Mouse (Mus musculus): ENCODE data around the gene Lrrc75b. TPM values are rescaled to one million over a fixed set of nuclear protein-coding genes. Genes with fewer than 3 reads are reported as not detected.

The Lrrc75b gene
- polyA plus RNA-seq, 1 experiment, result 1.9 TPM

DNA sequence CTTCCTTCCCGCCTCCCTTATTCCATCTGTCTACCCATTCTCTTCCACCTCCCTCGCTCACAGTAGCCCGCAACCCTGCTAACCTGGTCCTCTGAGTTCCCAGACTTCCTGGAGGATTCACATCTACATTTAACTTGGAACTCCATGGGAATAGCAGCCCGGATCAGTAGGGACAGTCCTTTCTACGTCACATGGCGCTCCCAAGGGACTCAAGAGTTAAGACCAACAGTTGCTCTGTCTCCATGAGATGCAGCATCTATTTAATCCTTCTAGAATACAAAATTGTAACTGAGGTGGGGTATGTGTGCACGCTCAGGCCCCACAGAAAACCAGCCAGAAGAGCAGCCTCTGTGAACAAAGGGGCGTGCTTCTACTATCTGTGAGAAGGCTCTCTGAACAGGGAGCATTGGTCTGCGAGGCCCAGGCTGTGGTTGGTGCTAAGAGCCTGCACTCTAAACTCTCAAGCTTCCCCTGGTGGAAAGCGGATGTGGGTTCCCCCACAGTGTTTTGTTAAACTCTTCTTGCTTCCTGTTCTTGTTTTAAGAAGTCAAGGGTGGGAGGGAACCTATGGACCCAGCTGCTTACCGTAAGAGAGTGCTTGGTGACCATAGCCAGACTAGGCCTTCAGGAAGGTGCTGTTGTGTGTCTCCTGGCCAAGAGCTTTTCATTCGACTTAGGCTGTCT lies 31.2 kb upstream of the Lrrc75b start:
- Histone ChIP-seq H3K27ac (ENCODE audit: insufficient read depth, low read depth, low read length) (peak overlapping the region; percentile 95), H3K4me1 (ENCODE audit: control insufficient read depth, insufficient read depth, insufficient read length, low read length) (peaks cover 18% of the 10 kb centered on the region), H3K27me3 (ENCODE audit: control insufficient read depth, insufficient read depth, low read length) (no peaks in the 10 kb centered on the region), H3K4me3 (ENCODE audit: low read depth, low read length) (peak overlapping the region; percentile 47), H3K36me3 (ENCODE audit: control insufficient read depth, insufficient read depth, low read length) (peaks cover 2% of the 10 kb centered on the region)
- 67% methylated on average over 12 of the region's 12 CpGs for WGBS
- TF ChIP-seq POLR2A (IDR thresholded peaks at IDR 0.05; ENCODE audit: low read depth, low read length) (0 out of 2 replicates have a peak, but pooled peaks have one; percentile 38), CTCF (IDR thresholded peaks at IDR 0.05; ENCODE audit: extremely low read depth, insufficient read length, insufficient replicate concordance, low read depth, low read length) (0 out of 2 replicates have a peak, but pooled peaks have one; percentile 11)

DNA sequence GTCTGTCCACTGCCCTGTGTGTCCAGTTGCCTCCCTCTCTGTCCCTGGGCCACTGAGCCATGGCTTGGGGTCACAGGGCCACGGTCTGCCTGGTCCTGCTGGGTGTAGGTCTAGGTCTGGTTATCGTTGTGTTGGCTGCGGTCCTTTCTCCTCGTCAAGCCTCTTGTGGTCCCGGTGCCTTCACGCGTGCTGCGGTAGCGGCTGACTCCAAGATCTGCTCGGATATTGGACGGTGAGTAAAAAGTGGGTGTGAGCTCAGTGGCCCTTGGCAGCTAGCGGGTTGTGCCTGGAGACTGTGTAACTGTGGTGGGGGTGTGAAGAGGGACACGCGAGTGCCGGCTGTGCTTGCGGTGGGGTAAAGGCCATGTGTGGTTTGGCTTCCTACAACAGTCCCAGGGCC lies 29.5 kb upstream of the Lrrc75b start:
- H3K27me3 ChIP-seq (ENCODE audit: control insufficient read depth, insufficient read depth, low read length), result no peaks in the 10 kb centered on the region
- H3K36me3 ChIP-seq (ENCODE audit: control insufficient read depth, insufficient read depth, low read length), result peaks cover 13% of the 10 kb centered on the region
- H3K4me3 ChIP-seq (ENCODE audit: low read depth, low read length), result peak overlapping the region; percentile 66
- H3K27ac ChIP-seq (ENCODE audit: insufficient read depth, low read depth, low read length), result peak overlapping the region; percentile 95
- WGBS, result 55% methylated on average over 16 of the region's 16 CpGs
- no peak for TF ChIP-seq POLR2A (IDR thresholded peaks at IDR 0.05; ENCODE audit: low read depth, low read length)
- TF ChIP-seq CTCF (IDR thresholded peaks at IDR 0.05; ENCODE audit: extremely low read depth, insufficient read length, insufficient replicate concordance, low read depth, low read length), result no peak
- peaks cover 17% of the 10 kb centered on the region for H3K4me1 ChIP-seq (ENCODE audit: control insufficient read depth, insufficient read depth, insufficient read length, low read length)

- H3K4me3 ChIP-seq (ENCODE audit: low read depth, low read length), result peak within 1 kb of the TSS; percentile 66
- WGBS, result 35% methylated on average over 5 of the region's 5 CpGs
- H3K27me3 ChIP-seq (ENCODE audit: control insufficient read depth, insufficient read depth, low read length), result no peaks in the 10 kb centered on the region
- peaks cover 17% of the 10 kb centered on the region for H3K4me1 ChIP-seq (ENCODE audit: control insufficient read depth, insufficient read depth, insufficient read length, low read length)
- H3K36me3 ChIP-seq (ENCODE audit: control insufficient read depth, insufficient read depth, low read length), result peaks cover 14% of the 10 kb centered on the region
- TF ChIP-seq POLR2A (IDR thresholded peaks at IDR 0.05; ENCODE audit: low read depth, low read length) (peak; percentile 8; the same call in 1 of the 2 replicates), CTCF (IDR thresholded peaks at IDR 0.05; ENCODE audit: extremely low read depth, insufficient read length, insufficient replicate concordance, low read depth, low read length) (no peak)
- H3K27ac ChIP-seq (ENCODE audit: insufficient read depth, low read depth, low read length), result peak within 1 kb of the TSS; percentile 95
Observed at GRCm38 (mm10) chr10:75589129-75589528, 29.0 kb upstream of the Lrrc75b start, which contains the start of gene Ggt5. TSS of gene Ggt5 (plus strand) at chr10:75589340.

DNA sequence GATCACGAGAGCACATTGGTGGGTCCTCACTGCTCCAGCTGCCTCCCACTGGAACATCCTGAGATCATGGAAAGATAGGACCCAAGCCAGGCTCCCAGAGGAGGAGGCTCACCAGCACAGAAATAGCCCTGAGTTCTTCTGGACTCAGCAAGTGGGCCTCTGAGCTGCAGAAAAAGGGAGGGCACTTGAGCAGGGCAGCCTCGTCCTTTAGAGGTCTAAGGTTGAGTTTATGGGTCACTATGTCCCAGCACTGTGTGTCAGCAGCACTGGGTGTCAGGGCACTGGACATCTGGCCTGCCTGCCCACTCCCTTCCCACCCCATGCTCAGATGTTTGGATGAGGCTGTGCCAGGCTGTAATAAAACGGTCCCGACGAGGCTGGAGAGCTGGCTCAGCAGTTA lies 28.2 kb upstream of the Lrrc75b start:
- Histone ChIP-seq H3K4me1 (ENCODE audit: control insufficient read depth, insufficient read depth, insufficient read length, low read length) (peaks cover 17% of the 10 kb centered on the region), H3K27me3 (ENCODE audit: control insufficient read depth, insufficient read depth, low read length) (no peaks in the 10 kb centered on the region), H3K36me3 (ENCODE audit: control insufficient read depth, insufficient read depth, low read length) (peaks cover 20% of the 10 kb centered on the region), H3K4me3 (ENCODE audit: low read depth, low read length) (no peak overlapping the region), H3K27ac (ENCODE audit: insufficient read depth, low read depth, low read length) (no peak overlapping the region)
- 41% methylated on average over 5 of the region's 5 CpGs for WGBS
- no peak for TF ChIP-seq POLR2A (IDR thresholded peaks at IDR 0.05; ENCODE audit: low read depth, low read length)
- TF ChIP-seq CTCF (IDR thresholded peaks at IDR 0.05; ENCODE audit: extremely low read depth, insufficient read length, insufficient replicate concordance, low read depth, low read length), result no peak

DNA sequence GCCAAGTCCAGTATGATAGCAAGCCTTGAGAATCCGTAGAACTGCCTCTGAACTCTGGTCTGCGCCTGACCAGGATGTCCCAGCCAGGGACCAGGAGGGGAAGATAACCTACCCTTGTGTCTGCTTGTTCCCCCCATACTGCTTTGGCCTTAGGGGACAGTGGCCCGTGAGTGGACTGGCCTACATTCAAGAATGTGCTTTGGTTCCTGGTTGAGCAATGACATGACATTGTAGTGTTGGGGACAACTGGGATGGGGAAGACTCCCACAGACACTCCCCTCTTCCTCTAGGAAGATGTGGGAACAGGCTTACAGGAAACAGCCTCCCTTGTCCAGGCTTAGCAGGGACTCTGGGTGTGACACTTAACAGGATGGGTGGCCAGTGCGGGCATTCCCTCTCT lies 27.7 kb upstream of the Lrrc75b start:
- TF ChIP-seq CTCF (IDR thresholded peaks at IDR 0.05; ENCODE audit: extremely low read depth, insufficient read length, insufficient replicate concordance, low read depth, low read length) (no peak), POLR2A (IDR thresholded peaks at IDR 0.05; ENCODE audit: low read depth, low read length) (no peak)
- WGBS, result 70% methylated on average over 4 of the region's 4 CpGs
- H3K27ac ChIP-seq (ENCODE audit: insufficient read depth, low read depth, low read length), result no peak overlapping the region; the same call in 1 of the 2 replicates
- no peaks in the 10 kb centered on the region for H3K27me3 ChIP-seq (ENCODE audit: control insufficient read depth, insufficient read depth, low read length)
- peaks cover 17% of the 10 kb centered on the region for H3K4me1 ChIP-seq (ENCODE audit: control insufficient read depth, insufficient read depth, insufficient read length, low read length)
- no peak overlapping the region for H3K4me3 ChIP-seq (ENCODE audit: low read depth, low read length)
- H3K36me3 ChIP-seq (ENCODE audit: control insufficient read depth, insufficient read depth, low read length), result peaks cover 23% of the 10 kb centered on the region

DNA sequence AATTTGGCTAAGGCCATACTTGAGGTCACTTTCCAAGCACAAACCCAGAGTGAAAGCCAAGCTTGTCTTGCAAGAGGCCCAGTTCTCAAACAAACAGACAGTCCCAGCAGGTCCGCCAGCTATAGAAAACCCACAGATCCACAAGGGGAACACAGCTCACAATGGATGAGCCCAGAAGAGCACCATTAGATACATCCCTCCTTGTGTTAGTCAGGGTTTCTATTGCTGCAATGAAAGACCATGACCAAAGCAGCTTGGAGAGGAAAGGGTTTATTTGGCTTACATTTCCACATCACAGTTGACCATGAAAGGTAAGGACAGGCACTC lies 26.4 kb upstream of the Lrrc75b start:
- WGBS, result 94% methylated on average over 1 of the region's 1 CpGs
- Histone ChIP-seq H3K27me3 (ENCODE audit: control insufficient read depth, insufficient read depth, low read length) (no peaks in the 10 kb centered on the region), H3K36me3 (ENCODE audit: control insufficient read depth, insufficient read depth, low read length) (peaks cover 35% of the 10 kb centered on the region), H3K4me3 (ENCODE audit: low read depth, low read length) (no peak overlapping the region), H3K27ac (ENCODE audit: insufficient read depth, low read depth, low read length) (no peak overlapping the region), H3K4me1 (ENCODE audit: control insufficient read depth, insufficient read depth, insufficient read length, low read length) (peaks cover 9% of the 10 kb centered on the region)
- TF ChIP-seq POLR2A (IDR thresholded peaks at IDR 0.05; ENCODE audit: low read depth, low read length) (no peak), CTCF (IDR thresholded peaks at IDR 0.05; ENCODE audit: extremely low read depth, insufficient read length, insufficient replicate concordance, low read depth, low read length) (no peak)

GRCm38 (mm10) chr10:75585876-75586552 lies 25.9 kb upstream of the Lrrc75b start:
- Histone ChIP-seq H3K27ac (ENCODE audit: insufficient read depth, low read depth, low read length) (no peak overlapping the region), H3K27me3 (ENCODE audit: control insufficient read depth, insufficient read depth, low read length) (no peaks in the 10 kb centered on the region), H3K4me1 (ENCODE audit: control insufficient read depth, insufficient read depth, insufficient read length, low read length) (peaks cover 9% of the 10 kb centered on the region), H3K36me3 (ENCODE audit: control insufficient read depth, insufficient read depth, low read length) (peaks cover 39% of the 10 kb centered on the region), H3K4me3 (ENCODE audit: low read depth, low read length) (no peak overlapping the region)
- peak; percentile 85; the same call in 1 of the 2 replicates for TF ChIP-seq CTCF (IDR thresholded peaks at IDR 0.05; ENCODE audit: extremely low read depth, insufficient read length, insufficient replicate concordance, low read depth, low read length)
- no peak for TF ChIP-seq POLR2A (IDR thresholded peaks at IDR 0.05; ENCODE audit: low read depth, low read length)
- WGBS, result 10% methylated on average over 20 of the region's 20 CpGs

Measured in small intestine, adult 2 months (tissue).